Mouse (Mus musculus): Measurements from ENCODE around the gene Tcf7l2. TPM values are rescaled to one million over a fixed set of nuclear protein-coding genes. Genes with fewer than 3 reads are reported as not detected.
A peak's percentile ranks its signal among the peaks of the same experiment; 100 is the strongest.

Tcf7l2 gene
- polyA plus RNA-seq, 1 experiment from 2014 or later, result 45.6 TPM

- H3K27ac ChIP-seq (ENCODE audit: low read length), result no peak overlapping the region
- H3K27me3 ChIP-seq (ENCODE audit: control insufficient read depth, insufficient read depth, low read length), result no peaks in the 10 kb centered on the region
- H3K4me1 ChIP-seq (ENCODE audit: control insufficient read depth, insufficient read depth, low read length), result peaks cover 18% of the 10 kb centered on the region
- no peak overlapping the region for H3K9ac ChIP-seq (ENCODE audit: low read length)
- no peaks in the 10 kb centered on the region for H3K36me3 ChIP-seq (ENCODE audit: control insufficient read depth, insufficient read depth)
- 92% methylated on average over 4 of the region's 4 CpGs for WGBS
- no peaks in the 10 kb centered on the region for H3K9me3 ChIP-seq (replicated peaks; ENCODE audit: control insufficient read depth, low read length)
- H3K4me3 ChIP-seq (ENCODE audit: low read length), result no peak overlapping the region
- ATAC-seq (replicated peaks; ENCODE audit: extremely low read depth, insufficient read depth, low FRiP score), result no peak
- H3K4me2 ChIP-seq (ENCODE audit: low read depth, low read length), result no peak overlapping the region
These were observed 67.9 kb downstream of the Tcf7l2 start for GRCm38 (mm10) chr19:55809539-55809938.

GRCm38 (mm10) chr19:55812236-55812635 lies 70.6 kb downstream of the Tcf7l2 start:
- Histone ChIP-seq H3K27me3 (ENCODE audit: control insufficient read depth, insufficient read depth, low read length) (no peaks in the 10 kb centered on the region), H3K27ac (ENCODE audit: low read length) (no peak overlapping the region), H3K4me3 (ENCODE audit: low read length) (no peak overlapping the region), H3K4me2 (ENCODE audit: low read depth, low read length) (no peak overlapping the region), H3K9me3 (replicated peaks; ENCODE audit: control insufficient read depth, low read length) (no peaks in the 10 kb centered on the region), H3K9ac (ENCODE audit: low read length) (no peak overlapping the region), H3K4me1 (ENCODE audit: control insufficient read depth, insufficient read depth, low read length) (peaks cover 11% of the 10 kb centered on the region), H3K36me3 (ENCODE audit: control insufficient read depth, insufficient read depth) (no peaks in the 10 kb centered on the region)
- no peak for ATAC-seq (replicated peaks; ENCODE audit: extremely low read depth, insufficient read depth, low FRiP score)

GRCm38 (mm10) chr19:55815010-55815790 lies 73.6 kb downstream of the Tcf7l2 start:
- ATAC-seq (replicated peaks; ENCODE audit: extremely low read depth, insufficient read depth, low FRiP score), result no peak

GRCm38 (mm10) chr19:55816974-55817373 lies 75.4 kb downstream of the Tcf7l2 start:
- Histone ChIP-seq H3K9ac (ENCODE audit: low read length) (no peak overlapping the region), H3K27me3 (ENCODE audit: control insufficient read depth, insufficient read depth, low read length) (no peaks in the 10 kb centered on the region), H3K4me3 (ENCODE audit: low read length) (no peak overlapping the region), H3K4me1 (ENCODE audit: control insufficient read depth, insufficient read depth, low read length) (peaks cover 7% of the 10 kb centered on the region), H3K36me3 (ENCODE audit: control insufficient read depth, insufficient read depth) (peaks cover 15% of the 10 kb centered on the region; the same call in 1 of the 2 replicates), H3K27ac (ENCODE audit: low read length) (no peak overlapping the region), H3K4me2 (ENCODE audit: low read depth, low read length) (no peak overlapping the region), H3K9me3 (replicated peaks; ENCODE audit: control insufficient read depth, low read length) (no peaks in the 10 kb centered on the region)
- no peak for ATAC-seq (replicated peaks; ENCODE audit: extremely low read depth, insufficient read depth, low FRiP score)
- 65% methylated on average over 7 of the region's 7 CpGs for WGBS

More at GRCm38 (mm10) chr19:55815010-55815790, 73.6 kb downstream of the Tcf7l2 start:
- no peak overlapping the region for H3K9ac ChIP-seq (ENCODE audit: low read length)
- H3K36me3 ChIP-seq (ENCODE audit: control insufficient read depth, insufficient read depth), result peaks cover 11% of the 10 kb centered on the region; the same call in 1 of the 2 replicates
- no peaks in the 10 kb centered on the region for H3K9me3 ChIP-seq (replicated peaks; ENCODE audit: control insufficient read depth, low read length)
- WGBS, result 77% methylated on average over 15 of the region's 15 CpGs
- peaks cover 7% of the 10 kb centered on the region for H3K4me1 ChIP-seq (ENCODE audit: control insufficient read depth, insufficient read depth, low read length)
- H3K27me3 ChIP-seq (ENCODE audit: control insufficient read depth, insufficient read depth, low read length), result no peaks in the 10 kb centered on the region
- no peak overlapping the region for H3K27ac ChIP-seq (ENCODE audit: low read length)
- H3K4me3 ChIP-seq (ENCODE audit: low read length), result no peak overlapping the region
- no peak overlapping the region for H3K4me2 ChIP-seq (ENCODE audit: low read depth, low read length)

- Histone ChIP-seq H3K27me3 (ENCODE audit: control insufficient read depth, insufficient read depth, low read length) (no peaks in the 10 kb centered on the region), H3K36me3 (ENCODE audit: control insufficient read depth, insufficient read depth) (peaks cover 15% of the 10 kb centered on the region; the same call in 1 of the 2 replicates), H3K9ac (ENCODE audit: low read length) (no peak overlapping the region), H3K9me3 (replicated peaks; ENCODE audit: control insufficient read depth, low read length) (no peaks in the 10 kb centered on the region), H3K4me2 (ENCODE audit: low read depth, low read length) (no peak overlapping the region), H3K4me3 (ENCODE audit: low read length) (no peak overlapping the region), H3K27ac (ENCODE audit: low read length) (no peak overlapping the region), H3K4me1 (ENCODE audit: control insufficient read depth, insufficient read depth, low read length) (peaks cover 4% of the 10 kb centered on the region)
- WGBS, result 82% methylated on average over 7 of the region's 7 CpGs
- no peak for ATAC-seq (replicated peaks; ENCODE audit: extremely low read depth, insufficient read depth, low FRiP score)
These were observed 78.6 kb downstream of the Tcf7l2 start for GRCm38 (mm10) chr19:55820202-55820601.

- Histone ChIP-seq H3K4me2 (ENCODE audit: low read depth, low read length) (no peak overlapping the region), H3K27me3 (ENCODE audit: control insufficient read depth, insufficient read depth, low read length) (no peaks in the 10 kb centered on the region), H3K4me1 (ENCODE audit: control insufficient read depth, insufficient read depth, low read length) (peaks cover 34% of the 10 kb centered on the region), H3K4me3 (ENCODE audit: low read length) (no peak overlapping the region), H3K9ac (ENCODE audit: low read length) (no peak overlapping the region), H3K27ac (ENCODE audit: low read length) (peak overlapping the region; percentile 60), H3K9me3 (replicated peaks; ENCODE audit: control insufficient read depth, low read length) (no peaks in the 10 kb centered on the region), H3K36me3 (ENCODE audit: control insufficient read depth, insufficient read depth) (peaks cover 4% of the 10 kb centered on the region; the same call in 1 of the 2 replicates)
- no peak for ATAC-seq (replicated peaks; ENCODE audit: extremely low read depth, insufficient read depth, low FRiP score)
- 61% methylated on average over 8 of the region's 8 CpGs for WGBS
These were observed 83.6 kb downstream of the Tcf7l2 start for GRCm38 (mm10) chr19:55825001-55825827.

GRCm38 (mm10) chr19:55825951-55826507 lies 84.4 kb downstream of the Tcf7l2 start:
- no peak for ATAC-seq (replicated peaks; ENCODE audit: extremely low read depth, insufficient read depth, low FRiP score)
- H3K4me2 ChIP-seq (ENCODE audit: low read depth, low read length), result no peak overlapping the region
- WGBS, result 70% methylated on average over 10 of the region's 10 CpGs
- H3K4me3 ChIP-seq (ENCODE audit: low read length), result no peak overlapping the region
- H3K4me1 ChIP-seq (ENCODE audit: control insufficient read depth, insufficient read depth, low read length), result peaks cover 42% of the 10 kb centered on the region
- no peaks in the 10 kb centered on the region for H3K27me3 ChIP-seq (ENCODE audit: control insufficient read depth, insufficient read depth, low read length)
- no peak overlapping the region for H3K9ac ChIP-seq (ENCODE audit: low read length)
- no peaks in the 10 kb centered on the region for H3K9me3 ChIP-seq (replicated peaks; ENCODE audit: control insufficient read depth, low read length)
- peaks cover 4% of the 10 kb centered on the region; the same call in 1 of the 2 replicates for H3K36me3 ChIP-seq (ENCODE audit: control insufficient read depth, insufficient read depth)
- H3K27ac ChIP-seq (ENCODE audit: low read length), result peak overlapping the region; percentile 60

- Histone ChIP-seq H3K27ac (ENCODE audit: low read length) (no peak overlapping the region), H3K9ac (ENCODE audit: low read length) (no peak overlapping the region), H3K4me3 (ENCODE audit: low read length) (no peak overlapping the region), H3K36me3 (ENCODE audit: control insufficient read depth, insufficient read depth) (no peaks in the 10 kb centered on the region), H3K9me3 (replicated peaks; ENCODE audit: control insufficient read depth, low read length) (no peaks in the 10 kb centered on the region), H3K4me1 (ENCODE audit: control insufficient read depth, insufficient read depth, low read length) (peaks cover 43% of the 10 kb centered on the region), H3K4me2 (ENCODE audit: low read depth, low read length) (no peak overlapping the region), H3K27me3 (ENCODE audit: control insufficient read depth, insufficient read depth, low read length) (no peaks in the 10 kb centered on the region)
- no peak for ATAC-seq (replicated peaks; ENCODE audit: extremely low read depth, insufficient read depth, low FRiP score)
- 66% methylated on average over 13 of the region's 13 CpGs for WGBS
These were observed 86.1 kb downstream of the Tcf7l2 start for GRCm38 (mm10) chr19:55827613-55828259.

Data from heart, embryonic 16.5 days (tissue).